Mouse (Mus musculus) cerebellum, adult (tissue): ENCODE measurements at regions not wholly inside any gene's neighbourhood (a gene's known extent, or its start where the extent isn't known, plus 50 kb on each side); places are given as distances from the start of the nearest gene placed in this dataset.

Source experiments
- ATAC-seq: cut with Nextera tagmentation; 2 replicates; pipeline ENCODE4 v1.9.2; 2017; ENCODE audit warnings: mild to moderate bottlenecking, moderate library complexity, mixed read lengths; ENCODE audit not compliant: insufficient number of reproducible peaks, low FRiP score, low TSS enrichment

DNA sequence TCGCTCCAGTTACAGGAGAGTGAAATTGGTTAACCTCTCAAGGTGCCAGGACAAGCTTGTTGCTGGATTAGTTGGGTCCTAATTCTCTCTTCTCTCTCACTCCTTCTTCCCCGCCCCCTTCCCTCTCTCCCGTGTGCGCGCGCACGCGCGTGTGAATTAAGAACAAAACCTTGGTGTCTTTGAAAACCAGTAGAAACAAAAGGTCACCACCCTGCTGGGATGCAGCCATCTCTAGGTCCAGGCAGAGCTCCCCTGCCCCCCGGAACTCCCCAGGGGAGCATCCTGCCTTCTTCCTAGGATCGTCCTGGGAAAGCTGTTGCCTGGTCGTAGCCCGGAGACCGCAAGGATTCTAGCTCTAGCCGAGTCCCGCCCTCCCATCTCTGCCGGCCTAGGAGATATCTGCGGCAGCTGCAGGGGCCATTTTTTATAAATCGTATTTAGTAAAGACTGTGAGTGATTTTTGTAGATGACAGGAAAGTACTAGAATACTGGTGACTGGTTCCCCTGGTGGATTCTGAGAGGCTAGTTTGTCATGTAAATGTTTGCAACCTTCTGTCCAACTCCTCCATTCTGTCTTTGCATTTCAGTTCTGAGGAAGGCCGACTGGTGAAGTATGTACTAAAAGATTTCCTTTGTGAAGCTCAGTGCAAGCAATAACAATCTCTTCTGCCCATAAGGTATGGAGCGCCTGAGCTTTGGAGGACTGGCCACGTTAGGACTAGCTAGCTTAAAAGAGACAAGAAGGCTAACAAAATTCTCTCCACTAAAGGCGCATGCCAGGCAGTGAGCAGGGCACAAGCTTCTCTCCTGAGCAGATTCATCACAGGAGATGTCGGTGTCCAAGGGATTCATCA, 195.2 kb downstream of the Enc1 start:
- no peak for ATAC-seq

DNA sequence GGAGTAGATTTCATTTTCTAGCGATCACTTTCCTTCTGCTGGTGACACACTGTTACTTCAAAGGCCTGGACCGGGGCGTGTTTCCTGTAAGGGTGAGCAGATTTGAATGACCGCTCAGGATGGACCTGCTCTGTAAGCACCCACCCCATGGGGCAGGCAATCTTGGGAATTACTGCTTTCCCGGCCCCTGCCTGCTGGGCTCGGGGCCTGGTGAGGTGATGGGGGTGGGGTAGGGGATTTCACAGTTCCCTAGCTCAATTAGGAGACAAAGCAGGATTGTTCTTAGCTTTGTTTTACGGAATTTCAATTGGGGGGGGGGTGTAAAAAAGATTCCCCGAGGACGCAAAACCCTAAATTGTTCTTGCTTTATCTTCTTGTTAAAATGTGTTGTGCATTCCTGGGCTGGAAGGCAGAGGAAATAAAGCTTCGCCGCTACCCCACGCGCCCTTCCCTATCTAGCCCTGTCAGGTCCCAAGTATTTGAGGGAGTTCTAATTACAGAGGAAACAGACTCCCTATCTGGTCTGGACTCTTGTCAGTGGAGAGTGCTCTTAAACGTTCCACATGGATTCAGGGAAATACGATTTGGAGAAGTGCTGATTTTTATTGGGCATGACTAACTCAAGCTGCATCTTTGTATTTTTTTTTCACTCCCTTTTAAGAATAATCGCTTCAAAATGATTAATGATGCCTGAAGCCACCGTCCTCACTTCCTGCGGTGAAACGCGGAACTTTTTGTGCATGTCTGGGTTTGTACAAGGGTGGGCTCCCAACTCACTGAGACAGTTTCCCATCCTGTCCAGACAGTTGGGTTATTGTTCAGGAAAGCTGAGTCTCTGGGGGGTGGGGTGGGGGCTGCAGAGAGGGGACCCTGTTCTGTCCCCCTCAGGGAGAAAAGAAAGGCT, 194.3 kb downstream of the Enc1 start:
- no peak for ATAC-seq

DNA sequence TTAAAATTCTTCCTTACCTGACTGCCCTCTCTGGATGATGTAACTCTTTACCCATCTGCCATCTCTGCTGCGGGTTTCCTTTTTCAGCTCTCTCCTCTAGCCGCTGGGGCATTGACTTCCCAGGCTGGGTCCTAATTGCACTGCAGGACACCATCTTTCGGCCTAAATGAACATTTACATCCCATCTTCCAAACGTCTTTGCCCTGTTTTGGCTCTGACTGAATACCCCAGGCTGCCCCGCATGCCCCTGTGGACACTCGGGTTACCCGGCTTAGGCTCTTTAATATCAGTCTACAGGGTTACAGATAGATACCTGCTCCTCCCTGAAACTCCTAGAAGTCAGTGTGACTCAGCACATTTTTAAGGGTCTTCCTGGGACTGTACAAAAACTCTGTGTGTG, 193.3 kb downstream of the Enc1 start:
- no peak for ATAC-seq

DNA sequence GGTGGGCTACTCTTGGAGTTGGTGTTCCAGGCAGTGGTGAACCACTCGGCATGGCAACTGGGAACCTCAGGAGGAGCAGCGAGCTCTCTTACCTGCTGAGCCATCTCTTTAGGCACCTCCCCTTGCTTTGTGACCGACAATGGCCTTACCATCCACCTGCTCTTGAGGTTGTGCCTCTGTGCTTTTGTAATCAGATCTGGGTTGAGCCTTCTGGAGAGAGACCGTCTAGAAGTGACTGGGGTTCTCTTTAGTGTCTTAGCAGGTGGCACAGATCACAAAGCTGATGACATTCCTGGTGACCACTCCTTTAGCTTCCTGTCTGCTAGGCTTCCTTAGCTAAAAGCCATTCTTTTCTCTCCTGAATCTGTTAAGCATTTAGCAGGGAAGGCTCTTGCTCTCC, 191.7 kb downstream of the Enc1 start:
- ATAC-seq = no peak

DNA sequence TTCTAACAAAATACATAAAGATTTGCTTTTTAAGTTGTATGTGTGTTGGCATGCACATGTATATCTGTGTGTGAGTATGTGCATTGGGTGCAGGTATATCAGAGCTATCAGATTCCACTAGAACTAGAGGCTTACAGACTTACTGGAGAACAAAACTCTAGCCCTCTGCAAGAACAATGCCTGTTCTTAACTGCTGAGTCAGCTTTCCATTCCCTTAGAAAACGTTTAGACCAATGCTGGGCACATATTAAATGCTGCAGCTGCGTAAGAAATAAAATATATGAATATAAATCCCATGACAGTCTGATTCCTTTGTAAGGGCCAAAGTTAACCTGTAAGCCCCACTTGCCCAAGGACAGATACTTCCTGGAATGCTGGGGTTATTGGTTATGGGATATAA, 190.0 kb downstream of the Enc1 start:
- ATAC-seq = no peak

DNA sequence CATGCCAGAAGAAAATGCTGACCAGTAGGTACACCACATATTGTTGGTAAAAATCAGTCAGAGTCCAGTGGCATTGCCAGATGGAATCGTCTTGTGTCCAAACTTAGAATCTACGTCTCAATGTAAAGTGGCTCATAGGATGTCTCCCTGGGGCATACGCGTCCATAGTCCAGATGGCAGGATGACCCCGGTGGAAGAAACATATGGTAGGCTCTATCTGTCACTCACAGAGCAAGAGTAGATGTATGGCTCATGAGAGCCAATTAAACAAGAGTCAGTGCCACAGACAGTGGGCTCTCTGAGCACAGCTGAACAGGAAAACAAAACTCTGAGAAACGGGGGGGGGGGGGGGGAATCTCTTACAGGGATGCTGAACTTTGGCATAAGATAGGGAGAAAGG, 187.3 kb downstream of the Enc1 start:
- ATAC-seq = no peak

DNA sequence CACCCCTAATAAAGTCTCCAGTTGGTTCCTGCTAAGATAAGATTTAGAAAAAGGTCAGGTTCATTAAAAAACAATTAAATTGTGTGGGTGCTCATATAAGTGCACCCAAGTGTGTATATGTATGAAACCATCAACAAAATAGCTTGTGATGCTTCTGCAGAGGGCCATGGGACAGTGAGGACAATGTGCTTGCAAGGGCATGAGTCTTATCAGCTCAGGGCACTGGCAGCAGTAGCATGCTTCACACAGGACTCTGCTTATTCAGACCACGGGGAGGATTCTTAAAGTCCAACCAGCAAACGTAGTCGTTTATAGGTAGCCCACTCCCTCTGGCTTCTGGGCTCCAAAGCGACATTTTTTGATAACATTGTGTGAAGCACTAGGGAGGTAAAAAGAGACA, 186.6 kb downstream of the Enc1 start:
- no peak for ATAC-seq

DNA sequence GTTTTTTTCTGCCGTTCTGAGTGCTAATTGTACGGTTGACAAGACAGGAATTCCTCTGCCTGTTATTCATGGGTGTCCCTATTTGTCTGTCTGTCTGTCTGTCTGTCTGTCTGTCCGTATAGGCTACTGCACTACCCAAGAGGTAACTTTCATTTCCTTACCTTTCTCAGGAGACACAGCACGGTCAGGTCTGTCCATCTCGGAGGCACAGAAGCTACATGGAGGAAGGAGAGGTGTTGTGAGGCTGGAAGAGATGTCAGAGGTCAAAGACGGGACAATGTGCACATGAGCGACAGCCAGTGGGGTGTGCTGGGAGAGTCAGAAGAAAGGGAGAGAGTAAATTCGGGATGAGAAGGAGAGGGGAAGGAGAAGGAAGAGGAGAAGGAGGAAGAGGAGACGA, 184.8 kb downstream of the Enc1 start:
- ATAC-seq = no peak

DNA sequence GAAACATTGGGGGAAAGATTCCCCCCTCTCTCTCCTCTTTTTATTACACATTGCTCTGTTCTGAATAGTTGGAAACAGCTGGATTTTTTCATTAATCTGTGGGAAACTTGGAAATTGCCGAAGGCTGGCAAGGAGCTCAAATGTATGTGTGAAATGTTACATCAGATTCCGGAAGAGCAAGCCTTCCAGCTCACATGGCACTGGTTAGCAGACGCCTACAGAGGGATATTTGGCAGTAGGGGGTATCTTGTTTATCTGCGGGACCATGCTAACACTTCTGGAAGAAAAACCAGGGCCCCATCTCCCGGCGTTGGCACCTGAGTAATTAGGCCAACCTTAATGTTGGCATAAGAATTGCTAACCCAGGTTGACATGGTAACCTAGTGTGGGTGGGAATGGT, 183.0 kb downstream of the Enc1 start:
- no peak for ATAC-seq

DNA sequence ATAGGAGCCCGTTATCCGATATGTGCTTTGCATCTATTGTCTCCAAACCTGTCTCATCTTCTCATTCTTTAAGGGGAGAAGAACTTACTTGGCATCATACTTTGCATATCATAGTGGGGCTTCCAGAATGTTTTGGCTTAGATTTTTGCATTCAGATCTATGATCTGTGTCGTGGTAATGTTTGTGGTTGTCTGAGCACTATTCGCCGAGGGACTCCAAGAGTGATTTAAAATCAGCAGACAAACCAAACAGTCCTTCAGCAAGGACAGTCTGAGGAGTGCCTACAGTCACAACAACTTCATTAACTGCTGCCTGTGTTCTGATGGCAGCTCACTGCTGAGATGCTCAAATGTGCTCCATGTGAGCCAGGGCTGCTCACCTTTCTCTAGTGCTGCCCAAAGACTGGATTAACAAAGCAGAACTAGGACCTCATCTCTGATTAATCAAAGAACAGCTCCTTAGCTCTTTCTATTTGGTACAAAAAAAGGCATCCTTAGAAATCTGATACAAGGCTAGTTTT, 182.5 kb downstream of the Enc1 start:
- no peak for ATAC-seq

DNA sequence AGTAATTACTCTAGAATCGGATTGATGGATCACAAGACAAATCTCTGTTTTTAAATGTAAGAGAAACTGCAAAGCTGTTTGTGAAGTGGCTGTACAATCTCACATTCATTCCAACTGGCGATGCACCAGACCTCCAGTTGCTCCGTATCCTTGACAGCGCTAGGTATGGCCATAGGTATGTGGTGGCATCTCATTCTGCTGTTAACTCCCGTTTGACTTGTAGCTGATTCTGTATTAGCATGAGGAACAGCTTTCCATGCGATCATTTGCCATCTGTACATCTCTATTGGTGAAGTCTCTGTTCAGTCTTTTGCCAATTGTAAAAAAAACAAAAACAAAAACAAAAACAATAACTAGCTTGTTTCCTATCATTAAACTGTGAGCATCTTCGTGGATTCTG, 182.0 kb downstream of the Enc1 start:
- no peak for ATAC-seq

DNA sequence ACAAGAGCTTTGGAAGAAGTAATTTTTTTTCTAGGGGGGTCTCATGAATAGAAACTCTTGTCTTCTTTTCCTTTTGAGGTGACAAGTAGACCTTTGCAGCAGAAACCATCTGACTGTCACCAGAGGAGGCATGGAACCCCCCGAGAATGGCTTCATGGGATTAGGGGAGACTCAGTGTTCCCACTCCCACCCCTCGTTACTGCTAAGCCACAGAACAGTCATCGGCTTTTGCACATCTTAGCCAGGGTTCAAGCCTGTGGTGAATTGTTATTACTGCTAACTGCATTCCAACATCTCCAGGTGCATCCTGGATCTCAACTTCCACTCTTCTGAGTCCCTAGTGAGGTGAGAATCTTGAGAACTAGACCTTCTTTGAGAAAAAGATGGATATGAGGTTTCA, 180.9 kb downstream of the Enc1 start:
- no peak for ATAC-seq

DNA sequence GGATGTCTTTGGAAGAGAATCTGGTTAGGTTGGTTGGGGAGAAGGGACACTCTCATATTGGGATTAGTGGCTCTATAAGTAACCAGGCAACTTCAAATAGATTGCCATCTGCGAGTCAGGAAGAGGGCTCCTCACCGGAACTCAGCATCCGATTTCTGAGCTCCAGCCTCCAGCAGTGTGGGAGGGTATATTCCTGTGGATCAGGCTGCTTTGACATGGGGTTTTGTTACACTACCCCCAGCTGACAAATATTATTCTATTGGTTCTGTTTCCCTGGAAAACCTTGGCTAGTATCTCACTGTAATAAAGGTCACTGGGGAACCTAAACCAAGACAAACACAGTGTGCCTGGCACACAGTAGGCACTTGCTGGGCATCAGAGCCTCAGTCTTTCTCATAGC, 179.9 kb downstream of the Enc1 start:
- no peak for ATAC-seq

DNA sequence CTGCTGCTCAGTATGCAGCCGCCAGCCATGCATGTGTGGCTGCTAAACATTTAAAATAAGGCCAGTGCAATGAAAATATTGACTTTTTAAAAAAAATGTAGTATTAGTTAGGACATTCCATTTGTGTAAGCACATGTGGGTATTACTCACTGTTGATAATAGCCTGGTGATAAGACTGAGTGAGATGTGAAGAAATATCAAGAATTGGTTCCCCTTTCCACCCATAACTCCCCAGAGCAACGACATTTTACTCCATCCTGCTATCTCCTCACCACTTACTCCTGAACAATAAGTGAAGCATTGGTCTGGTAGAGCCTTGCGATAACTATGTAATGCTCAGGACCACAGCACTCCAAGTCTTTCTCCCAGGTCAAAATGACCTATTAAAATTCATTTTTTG, 178.2 kb downstream of the Enc1 start:
- no peak for ATAC-seq

DNA sequence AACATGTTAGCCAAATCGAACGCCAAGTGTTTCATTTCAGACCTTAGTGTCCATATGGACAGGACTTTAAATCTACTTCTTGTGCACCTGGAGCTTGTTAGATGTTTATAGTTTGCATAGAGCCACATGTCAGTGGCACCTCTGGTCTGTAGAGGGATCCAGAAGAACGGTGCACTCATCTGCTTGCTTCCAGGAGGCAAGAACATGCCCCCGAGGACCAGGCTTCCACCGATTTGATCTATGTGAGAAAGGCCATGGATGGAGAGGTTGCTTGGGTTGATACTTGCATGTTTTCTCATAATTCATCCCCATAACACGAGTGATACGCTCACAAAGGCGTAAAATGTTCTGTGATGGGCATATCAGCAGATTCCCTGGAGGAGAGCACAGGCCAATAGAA, 177.8 kb downstream of the Enc1 start:
- no peak for ATAC-seq

DNA sequence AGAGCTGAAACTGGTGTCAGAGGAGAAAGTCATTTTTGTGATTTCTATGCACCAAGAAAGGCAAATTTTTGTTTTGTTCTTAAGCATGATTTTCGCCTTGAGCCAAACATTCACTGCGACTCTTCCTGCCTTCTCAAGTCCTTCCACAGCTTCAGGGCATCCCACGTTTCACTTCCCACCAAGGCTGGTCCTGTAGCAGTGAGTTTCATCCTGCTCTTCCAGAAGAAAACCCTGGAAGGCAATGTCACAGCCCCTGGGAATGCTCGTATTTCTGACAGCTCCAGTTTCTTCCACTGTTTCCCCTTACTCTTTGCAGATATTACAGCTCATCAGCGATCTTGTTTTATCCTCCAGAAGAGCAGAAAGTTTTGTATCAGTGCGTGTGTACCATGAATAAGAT, 177.2 kb downstream of the Enc1 start:
- no peak for ATAC-seq

DNA sequence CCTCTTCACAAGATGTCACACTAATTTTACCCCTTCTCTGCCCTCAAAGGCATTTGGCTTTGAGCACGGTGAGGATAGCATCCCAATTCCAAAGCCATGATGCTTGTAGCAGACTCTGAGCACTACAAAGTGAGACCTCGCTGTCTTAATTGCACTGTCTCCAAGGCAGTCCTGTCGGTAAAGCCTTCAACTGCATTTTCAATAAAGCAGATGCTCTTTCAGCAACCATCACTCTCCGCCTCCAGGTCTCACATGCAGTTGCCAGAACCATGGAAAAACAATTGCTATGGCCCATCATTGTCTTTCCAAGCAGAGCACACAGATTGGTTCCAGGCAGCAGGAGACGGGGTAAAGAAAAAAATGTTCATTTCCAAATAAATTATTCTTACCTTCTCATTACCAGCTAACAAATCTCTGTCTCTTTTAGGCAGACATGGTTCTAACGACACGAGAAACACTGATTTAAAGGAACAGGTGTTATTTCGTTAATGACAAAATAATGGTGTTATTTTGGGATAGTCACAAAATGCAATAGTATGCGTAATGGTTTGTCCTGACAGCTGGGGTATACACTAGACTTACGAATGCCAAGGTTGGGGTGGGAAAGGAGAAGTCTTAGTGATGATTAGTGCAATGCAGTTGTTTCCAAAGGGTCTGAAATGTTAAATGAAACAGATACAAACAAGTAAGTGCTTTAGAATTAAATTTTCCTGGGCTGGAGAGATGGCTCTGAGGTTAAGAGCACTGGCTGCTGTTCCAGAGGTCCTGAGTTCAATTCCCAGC, 175.2 kb downstream of the Enc1 start:
- ATAC-seq = no peak

DNA sequence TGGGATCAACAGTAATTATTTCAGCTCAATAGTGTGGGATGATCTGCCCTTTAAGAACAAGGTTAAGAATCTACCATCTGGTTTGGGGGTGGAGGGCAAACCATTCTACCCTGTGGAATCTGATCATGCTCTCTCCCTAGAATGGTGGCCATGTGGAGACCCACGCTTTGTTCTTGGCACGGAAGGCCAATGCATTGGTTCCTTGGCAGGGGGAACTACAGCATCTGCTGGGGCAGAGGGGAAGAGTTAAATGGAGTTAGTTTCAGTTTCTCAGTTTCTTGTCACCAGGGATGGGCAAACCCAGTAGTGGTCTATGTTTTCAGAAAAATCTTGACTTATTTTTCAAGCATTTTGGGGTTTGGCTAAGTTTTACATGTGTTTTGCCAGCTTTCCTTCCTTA, 174.5 kb downstream of the Enc1 start:
- no peak for ATAC-seq

DNA sequence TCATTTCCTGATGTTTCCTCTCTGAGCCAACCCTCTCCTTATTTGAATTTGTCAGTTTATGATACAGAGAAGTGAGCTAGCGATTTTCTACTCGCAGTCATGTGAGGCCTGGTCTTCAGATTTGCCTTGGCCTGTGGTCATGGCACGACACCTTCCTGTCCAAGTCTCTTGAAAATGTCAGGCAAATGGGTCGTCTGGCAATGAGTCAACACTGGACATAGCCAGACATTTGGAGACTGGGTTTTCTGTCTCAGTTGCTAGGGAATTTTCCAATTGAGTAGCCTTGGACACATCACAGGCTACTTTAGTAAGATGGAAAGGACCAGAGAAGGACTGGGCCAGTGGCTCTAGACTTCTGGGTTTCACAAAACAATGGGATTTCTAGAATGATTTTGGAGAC, 171.2 kb downstream of the Enc1 start:
- no peak for ATAC-seq

DNA sequence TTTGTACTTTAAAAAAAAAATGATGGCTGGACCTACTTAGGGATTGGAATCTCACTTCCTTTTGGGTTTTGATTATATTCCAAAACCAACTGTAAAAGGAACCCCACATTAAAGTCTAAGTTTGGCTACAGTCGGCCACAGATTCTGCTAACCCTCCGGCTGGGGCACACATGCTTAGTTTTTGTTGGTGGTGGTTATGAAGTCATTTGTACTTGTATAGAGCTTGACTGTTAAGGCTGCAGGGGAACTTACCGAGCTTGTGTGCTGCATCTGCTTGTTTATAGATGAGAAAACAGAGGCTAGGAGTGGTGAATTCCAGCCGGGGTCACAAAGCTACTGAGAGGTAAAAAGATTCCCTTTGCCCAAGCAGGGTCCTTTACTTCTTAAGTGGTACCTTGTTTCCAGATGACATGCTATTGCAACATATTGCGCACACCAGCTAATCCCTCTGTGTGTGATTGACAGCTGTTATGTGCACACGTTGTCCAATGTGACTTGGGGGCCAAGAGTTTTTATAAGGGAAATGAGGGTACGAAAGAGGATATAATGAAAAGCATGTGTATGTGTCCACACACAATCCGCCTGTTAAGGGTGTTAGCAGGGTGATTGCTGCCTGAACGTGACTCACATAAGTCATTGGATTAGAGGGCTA, 169.8 kb downstream of the Enc1 start:
- ATAC-seq = no peak
